Mouse (Mus musculus) heart, adult 9 months (tissue): ENCODE data around the gene Marc2.
A peak's percentile ranks its signal among the peaks of the same experiment; 100 is the strongest.

Source experiments
- DNase-seq, 2 experiments: peaks; one replicate each; pipeline ENCODE4 v3.0.0; 2022; ENCODE audit warnings: low spot score in 2 of 2

Gene Marc2

DNA sequence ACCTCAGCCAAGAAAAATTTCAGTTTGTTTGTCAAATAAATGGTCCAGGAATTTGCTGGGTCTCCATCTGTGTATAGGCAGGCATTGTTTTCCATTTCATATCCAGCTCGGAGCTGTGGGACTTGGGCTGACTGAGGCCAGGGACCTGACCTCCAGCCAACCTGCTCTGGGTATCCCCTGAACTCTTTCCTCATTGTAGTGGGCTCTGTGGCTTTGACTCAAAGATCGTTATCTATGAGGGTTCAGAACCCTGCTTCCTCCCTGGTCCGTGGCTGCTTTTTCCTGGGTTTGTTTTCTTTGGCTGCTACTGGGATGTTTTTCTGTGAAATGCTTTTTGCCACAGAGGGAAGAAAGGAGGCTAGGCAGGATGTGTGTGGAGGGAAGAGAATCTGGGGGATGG is 7.7 kb upstream of the Marc2 start:
- DNase-seq: peak; percentile 25 to 57

DNA sequence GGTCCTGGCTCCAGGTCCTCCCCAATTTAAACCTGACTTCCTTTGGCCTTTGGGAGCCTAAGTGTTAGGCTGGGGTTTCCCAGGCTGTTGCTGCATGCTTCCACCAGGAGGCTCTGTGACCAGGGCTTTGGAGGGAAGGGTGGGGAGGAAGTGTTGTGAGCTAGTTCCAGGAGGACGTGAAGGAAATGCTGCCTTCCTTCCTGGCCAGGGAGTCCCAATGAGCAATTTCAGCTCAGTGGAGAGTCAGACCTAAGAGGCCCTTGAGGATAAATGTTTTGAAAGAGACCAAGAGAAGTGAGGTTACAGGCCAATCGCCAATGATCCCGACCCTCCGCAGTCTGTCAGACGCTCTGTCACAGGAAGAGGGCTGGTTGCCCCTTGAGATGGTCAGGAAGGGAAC is 7.1 kb upstream of the Marc2 start:
- DNase-seq: peak; percentile 83 to 85

DNA sequence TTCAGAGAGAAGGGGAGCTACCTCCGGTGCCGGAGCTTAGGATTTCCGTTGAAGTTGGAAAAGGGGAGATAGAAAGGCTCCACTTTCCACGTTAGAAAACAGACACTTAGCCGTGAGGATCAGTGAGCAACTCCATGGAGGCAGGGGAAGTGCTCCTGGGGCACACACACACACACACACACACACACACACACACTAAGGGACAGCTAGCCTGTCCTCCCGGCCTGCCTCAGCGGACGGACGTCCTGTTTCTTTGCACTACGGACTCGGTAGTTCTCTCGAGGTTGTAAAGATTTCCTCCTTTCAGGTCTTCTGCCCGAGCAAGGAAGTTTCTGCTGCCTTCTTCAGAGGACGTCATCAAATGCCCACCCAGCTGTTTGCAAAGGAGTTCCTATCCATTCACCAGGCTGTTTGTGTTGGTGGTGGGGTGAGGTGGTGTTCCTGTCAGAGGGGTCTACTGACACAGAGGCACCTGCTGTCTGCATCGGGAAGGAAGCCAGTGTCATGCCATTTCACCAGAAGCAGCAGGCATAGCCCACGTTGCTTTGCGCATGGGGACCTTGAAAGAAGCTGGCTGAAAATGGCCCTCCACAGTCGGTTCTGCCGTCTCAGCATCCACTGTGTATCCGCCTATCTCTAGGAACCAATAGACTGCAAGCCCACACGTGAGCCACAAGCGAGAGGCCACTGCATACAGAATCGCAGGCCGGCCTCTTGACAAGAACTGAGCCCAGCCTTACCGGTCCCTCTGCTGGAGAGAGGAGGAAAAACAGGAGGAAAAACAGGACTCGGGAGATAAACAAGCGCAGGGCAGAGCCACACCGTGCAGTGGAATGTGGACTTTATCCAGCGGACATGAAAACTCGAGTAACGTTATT is 5.7 kb upstream of the Marc2 start:
- DNase-seq: peak; percentile 92 to 93

DNA sequence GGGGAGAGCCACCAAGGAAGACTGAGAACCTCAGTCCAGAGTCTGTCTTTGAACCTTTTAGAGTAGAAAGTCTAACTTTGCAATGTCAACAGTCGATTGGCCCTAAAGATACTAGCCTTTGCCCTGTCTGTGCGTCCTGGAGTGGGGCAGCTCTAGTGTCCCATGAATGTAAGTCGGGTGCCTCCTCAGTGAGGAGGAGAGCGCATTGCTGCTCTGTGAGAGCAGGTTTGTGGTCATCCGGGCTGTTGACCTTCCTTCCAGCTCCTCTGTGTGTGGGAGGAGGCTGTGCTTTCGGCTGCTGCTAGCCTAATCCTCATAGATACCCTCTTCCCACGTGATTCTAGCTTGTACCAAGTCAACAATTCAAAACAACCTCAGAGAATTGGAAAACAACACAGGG is 4.9 kb upstream of the Marc2 start:
- DNase-seq: peak; percentile 25 to 38

DNA sequence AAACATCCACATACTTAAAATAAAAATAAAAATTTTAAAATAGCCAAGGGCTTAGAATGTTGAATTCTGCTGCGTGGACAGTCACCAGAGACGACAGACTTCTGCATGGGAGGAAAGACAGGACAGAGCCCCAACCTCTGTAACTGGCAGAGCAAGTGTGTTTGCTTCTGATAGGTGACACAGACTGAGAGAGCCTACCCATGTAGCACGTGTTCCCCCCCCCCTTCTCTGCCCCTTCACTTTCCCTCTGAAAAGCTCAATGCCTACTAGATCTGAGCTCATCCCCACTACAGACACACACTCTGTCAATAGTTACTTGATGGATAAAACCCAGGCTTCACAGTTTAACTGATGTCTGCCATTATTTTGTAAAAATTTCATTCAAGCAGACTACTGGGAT is 722 bp upstream of the Marc2 start:
- DNase-seq: no peak

DNA sequence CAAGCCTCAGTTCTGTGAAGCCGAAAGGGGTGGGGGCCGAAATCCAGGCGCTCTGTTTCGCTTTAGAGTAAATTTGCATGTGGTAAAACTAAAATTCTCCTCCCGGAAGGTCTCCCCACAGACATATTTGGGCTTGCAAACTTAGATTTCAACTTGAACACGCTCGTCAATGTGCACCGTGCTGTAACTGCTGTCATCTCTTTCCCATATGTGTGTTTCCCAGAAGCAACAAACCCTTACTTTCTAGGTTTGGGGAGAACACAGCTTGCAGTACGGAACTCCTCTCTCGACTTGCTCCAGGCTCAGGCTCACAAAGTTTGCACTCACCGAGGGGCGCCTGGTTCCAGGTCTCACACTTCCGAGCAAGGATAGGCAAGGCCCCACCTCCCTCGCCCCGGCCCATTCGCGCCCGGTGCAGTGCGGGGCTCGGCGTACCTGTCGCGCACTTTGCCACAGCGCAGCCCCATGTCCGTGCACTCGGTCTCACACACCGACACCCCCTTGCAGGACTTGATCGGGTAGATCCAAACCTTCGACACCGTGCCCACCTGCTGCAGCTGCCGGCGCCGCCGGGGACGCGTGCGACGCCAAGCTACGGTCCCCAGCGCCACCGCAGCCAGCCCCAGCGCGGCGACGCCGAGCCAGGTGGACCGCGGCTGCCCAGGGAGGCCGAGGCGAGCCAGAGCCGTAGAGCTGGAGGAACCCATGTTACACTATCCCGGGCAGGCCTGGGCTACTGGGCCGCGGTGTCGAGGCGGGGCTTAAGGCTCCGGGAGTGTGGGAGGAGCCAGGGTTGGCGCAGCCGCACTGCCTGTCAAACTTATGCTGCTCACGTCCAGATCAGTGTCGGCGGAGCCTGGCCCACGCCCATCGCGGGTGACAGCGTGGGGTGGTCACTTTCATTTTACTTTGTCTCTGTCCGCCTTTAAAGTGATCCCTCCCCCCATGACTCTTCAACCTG is 860 bp downstream of the Marc2 start:
- peak; percentile 91 to 93 for DNase-seq

DNA sequence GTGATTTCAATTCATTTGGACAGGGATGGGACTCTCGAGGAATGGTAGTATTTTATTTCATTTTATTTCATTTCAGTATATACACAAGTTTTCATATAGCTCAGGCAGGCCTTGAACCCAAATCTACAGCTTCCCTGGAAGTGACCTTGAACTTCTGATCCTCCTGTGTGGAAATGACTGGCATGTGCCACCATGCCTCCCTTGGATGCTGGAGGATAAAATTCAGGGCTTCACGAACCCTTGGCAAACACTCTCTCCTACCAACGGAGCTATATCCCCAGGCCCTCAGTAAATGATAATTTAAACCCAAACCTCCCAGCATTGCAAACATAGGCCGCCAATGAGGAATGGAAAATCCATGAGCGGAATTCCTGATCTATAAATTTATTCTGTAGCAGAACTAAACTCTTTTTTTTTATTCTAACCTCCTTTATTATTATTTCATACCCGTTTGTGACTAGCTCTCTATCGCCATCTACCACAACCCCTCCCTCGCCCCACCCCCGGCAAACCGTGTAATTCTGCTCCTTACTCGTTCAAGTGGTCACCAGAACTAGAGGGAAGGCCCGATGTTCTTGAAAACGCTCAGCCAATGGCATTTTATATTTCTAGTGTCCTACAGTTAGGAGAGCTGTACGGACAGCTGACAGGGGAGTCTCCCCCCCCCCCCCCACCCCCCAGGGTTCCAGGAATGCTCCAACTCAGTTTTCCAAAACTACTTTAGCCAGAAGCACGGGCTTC is 1.8 kb downstream of the Marc2 start:
- DNase-seq: peak; percentile 10 to 22

DNA sequence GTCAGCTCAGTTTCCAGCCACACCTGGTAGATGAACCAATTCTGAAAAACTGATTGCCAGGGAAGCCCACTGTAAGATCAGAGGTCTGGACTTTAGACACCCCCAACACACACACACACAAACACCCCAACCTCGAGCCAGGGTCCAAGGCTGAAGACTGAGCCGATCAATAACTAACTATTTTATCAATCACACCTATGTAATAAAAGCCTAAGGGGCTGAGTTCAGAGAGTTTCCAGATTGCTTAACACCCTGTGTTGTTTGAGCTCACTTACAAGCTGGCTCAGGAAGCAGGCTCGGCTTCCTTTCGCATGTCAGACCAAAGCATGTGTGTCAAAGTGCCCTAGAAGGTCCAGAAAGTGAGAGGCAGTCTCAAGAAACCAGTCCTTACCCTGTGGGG is 8.6 kb downstream of the Marc2 start:
- no peak for DNase-seq

DNA sequence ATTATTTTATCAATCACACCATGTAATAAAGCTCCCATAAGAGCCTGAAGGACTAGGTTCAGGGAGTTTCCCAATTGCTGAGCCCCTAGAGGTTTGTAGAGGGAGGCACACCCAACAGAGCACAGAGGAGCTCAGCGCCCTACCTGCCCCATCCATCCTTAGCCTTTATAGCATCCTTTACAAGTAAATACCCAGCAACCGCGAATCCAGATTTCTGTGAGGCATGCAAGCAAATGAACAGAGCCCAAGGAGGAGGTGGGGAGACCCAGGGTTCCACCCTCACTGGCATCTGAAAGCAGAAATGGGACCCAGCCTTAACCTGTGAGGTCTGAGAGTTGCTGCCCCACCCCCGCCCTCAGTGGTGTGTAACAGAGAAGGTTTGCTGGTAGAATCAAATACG is 9.9 kb downstream of the Marc2 start:
- DNase-seq: no peak

DNA sequence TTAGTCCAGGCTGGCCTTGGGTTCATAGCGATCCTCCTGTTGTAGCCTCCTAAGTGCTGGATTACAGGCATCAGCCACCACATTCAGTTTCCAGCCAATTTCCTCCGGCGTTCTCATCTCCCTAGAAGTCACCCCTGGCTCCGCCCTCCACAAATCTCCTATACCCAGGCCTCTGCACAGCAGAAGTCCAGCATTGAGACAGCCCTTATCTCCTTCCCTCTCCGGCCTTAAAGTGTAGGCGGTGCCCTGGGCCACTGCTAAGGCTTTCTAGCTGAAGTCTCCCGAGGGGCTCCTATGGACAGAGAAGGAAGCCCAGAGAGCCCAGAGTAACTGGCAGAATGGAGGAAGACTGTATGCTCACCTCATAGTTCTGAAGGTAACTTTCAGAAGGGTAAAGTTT is 12.8 kb downstream of the Marc2 start:
- DNase-seq: no peak

DNA sequence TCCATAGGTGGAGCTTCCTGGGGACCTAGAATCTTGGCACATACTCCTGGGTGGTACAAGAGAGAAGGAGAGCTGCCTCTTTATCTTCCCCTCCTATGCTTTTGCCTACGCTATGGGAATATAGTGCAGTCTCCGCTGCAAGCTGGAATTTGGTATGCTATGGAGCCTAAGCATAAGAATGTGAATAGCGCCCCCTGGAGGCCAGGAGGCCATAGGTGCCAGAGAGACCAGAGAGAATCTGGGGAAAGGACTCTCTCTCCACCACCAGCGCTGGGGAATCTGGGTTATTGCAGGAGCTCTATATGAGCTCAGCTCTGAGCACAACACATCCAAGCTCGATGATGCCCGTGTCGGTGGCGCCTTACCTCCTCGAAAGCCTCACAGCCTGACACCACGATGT is 14.0 kb downstream of the Marc2 start:
- DNase-seq: no peak

DNA sequence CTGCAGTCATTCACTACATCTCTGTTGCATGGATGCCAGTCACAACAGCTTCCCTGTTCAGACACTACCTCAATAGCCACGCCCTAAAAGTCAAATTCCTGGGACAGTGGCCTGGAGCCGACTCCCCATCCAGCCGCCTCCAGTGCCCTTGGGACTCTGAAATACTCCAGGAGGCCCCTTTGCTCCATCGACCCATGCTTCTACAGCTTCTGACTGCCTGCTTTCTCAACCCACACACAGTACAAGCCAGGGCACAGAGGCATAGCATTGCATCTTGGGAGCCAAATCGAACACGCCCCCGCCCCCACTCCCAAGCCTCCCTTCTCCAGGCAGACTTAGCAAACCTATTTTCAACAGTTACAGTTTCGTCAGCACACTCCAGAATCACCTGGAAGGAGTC is 16.4 kb downstream of the Marc2 start:
- no peak for DNase-seq

DNA sequence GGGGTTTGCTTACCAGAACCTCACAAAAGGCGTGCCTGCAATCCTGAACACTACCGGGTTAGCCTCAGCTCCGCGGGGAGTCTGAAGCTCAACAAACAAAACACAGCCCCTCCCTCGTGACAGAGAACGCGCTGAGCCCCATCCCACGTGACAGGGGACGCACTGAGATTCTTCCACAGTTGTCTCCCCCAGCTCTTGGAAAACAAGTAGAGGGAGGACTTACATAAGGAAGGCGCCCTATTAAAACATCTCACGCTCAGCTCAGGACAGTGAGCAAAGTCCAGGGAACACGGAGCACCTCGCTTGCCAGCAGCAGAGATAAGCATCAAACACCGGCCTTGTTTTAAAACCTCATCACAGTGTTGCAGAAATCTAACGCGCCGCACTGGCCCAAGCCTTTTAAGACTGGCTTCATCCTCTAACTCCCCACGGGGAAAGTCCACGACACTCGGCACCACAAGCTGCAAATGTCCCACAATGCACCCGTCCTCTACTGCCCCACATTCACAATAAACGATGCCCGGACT is 19.0 kb downstream of the Marc2 start:
- DNase-seq: peak in 1 of 2 experiments; percentile 25

DNA sequence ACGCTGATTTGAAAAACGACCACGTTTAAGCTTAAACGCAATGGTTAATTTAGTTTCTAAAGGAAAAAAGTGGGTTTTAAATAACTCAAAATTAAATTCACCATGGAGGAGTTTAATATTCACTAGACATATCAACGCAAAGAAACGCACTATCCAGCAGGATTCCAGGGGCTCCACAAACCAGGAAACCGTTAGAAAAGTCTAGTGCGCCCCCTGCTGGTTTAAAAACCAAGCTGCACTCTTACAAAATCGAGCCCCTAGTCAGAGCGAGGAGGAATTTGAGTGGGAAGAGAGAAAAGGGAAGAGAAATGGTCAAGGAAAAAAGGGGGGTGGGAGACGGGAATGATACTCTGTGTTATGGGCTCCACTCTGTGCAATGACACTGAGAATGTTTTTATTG is 21.2 kb downstream of the Marc2 start:
- DNase-seq: peak in 1 of 2 experiments; percentile 17

DNA sequence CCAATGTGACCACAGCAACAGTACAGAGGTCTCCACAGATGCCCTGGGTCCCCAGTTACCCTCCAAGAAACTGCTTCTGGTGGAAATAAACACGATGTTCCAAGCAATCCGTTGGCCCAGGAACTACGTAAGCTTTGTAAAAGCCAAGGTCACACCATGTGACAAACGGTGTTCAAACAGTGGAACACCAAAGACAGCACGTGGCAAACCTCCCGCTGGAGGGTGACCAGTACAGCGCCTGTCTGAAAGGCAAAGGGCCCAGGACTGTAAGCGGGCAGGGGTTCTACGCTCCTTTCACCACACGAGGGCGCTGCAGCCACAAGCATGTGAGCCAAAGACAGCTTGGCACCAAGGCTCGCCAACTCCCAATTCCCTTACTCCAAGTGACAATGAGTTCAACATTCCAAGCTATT is 21.8 kb downstream of the Marc2 start:
- peak; percentile 80 to 89 for DNase-seq

DNA sequence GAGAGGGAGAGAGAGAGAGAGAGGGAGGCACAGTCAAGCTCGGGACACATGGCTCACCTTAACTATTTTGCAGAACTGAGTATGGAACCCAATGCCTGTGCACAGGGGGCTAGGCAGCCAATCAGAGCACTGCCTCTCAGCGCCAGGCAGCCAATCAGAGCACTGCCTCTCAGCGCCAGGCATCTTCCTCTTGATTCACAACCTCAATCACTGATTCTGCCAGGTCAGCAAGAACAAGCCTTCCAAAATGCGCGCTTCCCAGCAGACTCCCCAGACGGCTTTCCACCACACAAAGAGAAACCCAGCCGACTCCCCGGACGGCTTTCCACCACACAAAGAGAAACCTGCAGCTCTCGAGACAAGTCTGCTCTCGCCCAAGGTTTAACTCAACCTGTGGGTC is 23.6 kb downstream of the Marc2 start:
- DNase-seq: no peak

DNA sequence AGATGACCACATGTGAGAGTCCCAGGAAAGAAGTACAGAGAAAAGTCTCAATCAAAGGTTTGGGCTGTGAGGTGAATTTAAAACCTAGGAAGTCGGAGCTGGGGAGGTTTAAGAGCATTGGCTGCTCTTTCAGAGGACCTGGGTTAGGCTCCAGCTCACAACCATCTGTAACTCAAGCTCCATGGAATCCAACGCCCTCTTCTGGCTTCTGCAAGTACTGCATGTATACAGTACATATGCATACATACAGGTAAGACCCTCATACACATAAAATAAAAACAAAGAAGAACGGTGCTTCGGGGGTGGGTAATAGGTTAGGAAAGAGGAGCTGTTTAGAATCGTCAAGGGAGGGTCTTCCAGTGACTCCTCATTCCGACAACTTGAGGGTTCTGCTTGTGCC is 28.5 kb downstream of the Marc2 start:
- no peak for DNase-seq

DNA sequence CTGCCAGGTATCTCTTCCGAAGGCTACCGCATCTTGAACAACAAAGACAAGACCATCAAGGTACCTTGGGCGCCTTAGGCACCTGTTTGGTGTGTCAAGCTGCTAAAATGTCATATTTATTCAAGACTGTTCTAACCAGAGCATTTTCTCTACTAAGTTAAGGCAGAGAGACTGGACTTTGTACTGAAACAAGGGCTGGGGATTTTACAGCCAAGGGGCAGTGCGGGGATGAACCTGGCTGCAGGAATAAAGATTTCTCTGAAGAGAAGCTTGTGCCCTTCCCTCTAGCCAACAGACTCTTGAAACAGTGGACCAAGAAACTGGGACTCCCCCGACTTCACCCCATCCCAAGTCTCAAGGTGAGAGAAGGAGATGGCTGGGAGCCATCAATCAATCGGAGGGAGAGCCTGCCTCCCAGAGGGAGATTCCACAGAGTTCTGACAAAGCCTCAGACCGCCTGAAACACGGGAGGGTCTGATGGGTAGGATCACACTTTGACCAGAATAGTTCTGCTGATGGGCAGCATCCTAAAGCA is 34.5 kb downstream of the Marc2 start:
- DNase-seq: no peak

DNA sequence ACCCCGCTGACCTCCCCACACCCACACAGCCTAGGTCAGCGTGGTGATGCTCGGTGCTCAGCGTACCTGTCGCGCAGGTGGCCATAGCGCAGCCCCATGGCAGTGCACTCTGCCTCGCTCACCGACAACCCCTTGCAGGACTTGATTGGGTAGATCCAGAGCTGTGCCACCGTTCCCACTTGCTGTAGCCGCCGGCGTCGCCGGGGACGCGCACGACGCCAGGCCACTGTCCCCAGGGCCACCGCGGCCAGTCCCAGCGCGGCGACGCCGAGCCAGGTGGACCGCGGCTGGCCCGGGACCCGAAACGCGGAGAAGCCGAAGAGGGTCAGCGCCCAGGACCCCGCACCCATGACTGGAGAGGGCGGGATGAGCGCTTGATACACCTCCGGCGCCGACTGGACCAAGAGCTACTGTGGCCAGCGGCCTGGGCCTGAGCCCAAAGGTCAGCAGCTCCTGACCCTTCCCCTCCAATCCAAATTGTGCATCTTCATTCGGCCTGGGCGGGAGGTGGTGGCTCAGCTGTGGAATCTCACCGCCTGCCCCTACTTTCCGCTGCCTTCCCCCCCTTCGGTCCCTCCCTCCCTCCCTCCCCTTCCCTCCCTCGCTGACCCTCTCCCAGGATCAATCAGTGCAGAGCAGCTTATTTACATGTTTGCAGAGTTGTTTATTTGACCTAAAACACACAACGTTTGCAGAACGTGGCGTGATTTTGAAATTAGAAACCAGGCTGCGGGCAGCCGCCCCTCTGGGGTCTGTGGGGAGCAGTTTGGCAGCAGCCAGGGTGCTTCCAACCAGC is 35.3 kb downstream of the Marc2 start, which contains the start of gene Marc1:
TSS of gene Marc1 (minus strand) at position 534 of the 796 bp plus-strand sequence.
- DNase-seq: no peak

DNA sequence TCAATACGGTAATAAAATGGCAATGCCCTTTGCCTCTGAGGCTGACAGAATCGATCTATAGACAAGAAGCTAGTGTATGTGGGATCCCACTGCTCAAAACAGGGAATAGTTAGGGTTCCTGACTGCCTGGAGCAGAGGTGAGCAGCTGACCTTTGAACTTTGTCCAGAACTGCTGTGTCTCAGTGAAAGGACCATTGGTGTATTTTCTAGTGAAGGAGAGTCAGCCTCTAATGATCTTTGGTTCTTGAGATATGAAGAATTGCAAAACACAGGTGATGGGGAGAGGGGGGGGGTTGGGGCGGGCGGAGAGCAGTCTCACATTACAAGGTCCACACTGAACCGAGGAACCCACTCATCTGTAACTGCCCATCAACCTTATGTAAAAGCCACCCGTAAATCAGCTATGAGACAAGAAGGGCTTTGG is 36.7 kb downstream of the Marc2 start:
- DNase-seq: no peak
